Mouse (Mus musculus): Measurements from ENCODE around the gene Ksr2. TPM values are rescaled to one million over a fixed set of nuclear protein-coding genes. Genes with fewer than 3 reads are reported as not detected.

Ksr2 gene
- total and polyA plus RNA-seq, 3 experiments: 0.05 TPM; not detected in 2

- H3K4me1 ChIP-seq (ENCODE audit: insufficient read depth, low read depth, low read length): no peaks in the 10 kb centered on the region
- no peak overlapping the region for H3K4me3 ChIP-seq (ENCODE audit: low read depth, low read length)
- H3K9me3 ChIP-seq (replicated peaks): peaks cover 80% of the 10 kb centered on the region
- no peaks in the 10 kb centered on the region for H3K36me3 ChIP-seq (replicated peaks)
- no peaks in the 10 kb centered on the region for H3K27me3 ChIP-seq (ENCODE audit: insufficient read depth, low read length)
- no peak for TF ChIP-seq GATA2 (IDR thresholded peaks at IDR 0.05; ENCODE audit: borderline replicate concordance, low read depth, low read length)
- TF ChIP-seq POLR2AphosphoS5 (IDR thresholded peaks at IDR 0.05; ENCODE audit: insufficient replicate concordance, low read depth, low read length): no peak
- TF ChIP-seq CTCF (IDR thresholded peaks at IDR 0.05; ENCODE audit: low read depth, low read length): no peak
- no peak for TF ChIP-seq TAL1 (conservative IDR thresholded peaks at IDR 0.05; ENCODE audit: low read depth, low read length)
- no peak for TF ChIP-seq GATA1 (IDR thresholded peaks at IDR 0.05; ENCODE audit: borderline replicate concordance, low read length)
- ATAC-seq (ENCODE audit: extremely low read depth, insufficient number of reproducible peaks, low FRiP score, poor library complexity, severe bottlenecking) (no peak), DNase-seq (ENCODE audit: low spot score) (no peak)
Observed at GRCm38 (mm10) chr5:117516597-117516996, 102.8 kb downstream of the Ksr2 start.

- no peaks in the 10 kb centered on the region for H3K36me3 ChIP-seq (replicated peaks)
- peaks cover 72% of the 10 kb centered on the region for H3K9me3 ChIP-seq (replicated peaks)
- DNase-seq (ENCODE audit: low spot score) (no peak), ATAC-seq (ENCODE audit: extremely low read depth, insufficient number of reproducible peaks, low FRiP score, poor library complexity, severe bottlenecking) (no peak)
- no peak for TF ChIP-seq POLR2AphosphoS5 (IDR thresholded peaks at IDR 0.05; ENCODE audit: insufficient replicate concordance, low read depth, low read length)
- TF ChIP-seq TAL1 (conservative IDR thresholded peaks at IDR 0.05; ENCODE audit: low read depth, low read length): no peak
- no peak for TF ChIP-seq CTCF (IDR thresholded peaks at IDR 0.05; ENCODE audit: low read depth, low read length)
- no peak for TF ChIP-seq GATA2 (IDR thresholded peaks at IDR 0.05; ENCODE audit: borderline replicate concordance, low read depth, low read length)
- no peak for TF ChIP-seq GATA1 (IDR thresholded peaks at IDR 0.05; ENCODE audit: borderline replicate concordance, low read length)
- no peaks in the 10 kb centered on the region for H3K4me1 ChIP-seq (ENCODE audit: insufficient read depth, low read depth, low read length)
- no peak overlapping the region for H3K4me3 ChIP-seq (ENCODE audit: low read depth, low read length)
- H3K27me3 ChIP-seq (ENCODE audit: insufficient read depth, low read length): no peaks in the 10 kb centered on the region
Observed at GRCm38 (mm10) chr5:117519858-117520495, 106.2 kb downstream of the Ksr2 start.

- Histone ChIP-seq H3K9me3 (replicated peaks) (peaks cover 76% of the 10 kb centered on the region), H3K4me3 (ENCODE audit: low read depth, low read length) (no peak overlapping the region), H3K27me3 (ENCODE audit: insufficient read depth, low read length) (no peaks in the 10 kb centered on the region), H3K36me3 (replicated peaks) (no peaks in the 10 kb centered on the region), H3K4me1 (ENCODE audit: insufficient read depth, low read depth, low read length) (no peaks in the 10 kb centered on the region)
- no peak for ATAC-seq (ENCODE audit: extremely low read depth, insufficient number of reproducible peaks, low FRiP score, poor library complexity, severe bottlenecking)
- DNase-seq (ENCODE audit: low spot score): no peak
- TF ChIP-seq GATA1 (IDR thresholded peaks at IDR 0.05; ENCODE audit: borderline replicate concordance, low read length) (no peak), CTCF (IDR thresholded peaks at IDR 0.05; ENCODE audit: low read depth, low read length) (no peak), POLR2AphosphoS5 (IDR thresholded peaks at IDR 0.05; ENCODE audit: insufficient replicate concordance, low read depth, low read length) (no peak), GATA2 (IDR thresholded peaks at IDR 0.05; ENCODE audit: borderline replicate concordance, low read depth, low read length) (no peak), TAL1 (conservative IDR thresholded peaks at IDR 0.05; ENCODE audit: low read depth, low read length) (no peak)
Observed at GRCm38 (mm10) chr5:117521156-117521555, 107.4 kb downstream of the Ksr2 start.

GRCm38 (mm10) chr5:117521701-117522100 lies 107.9 kb downstream of the Ksr2 start:
- Histone ChIP-seq H3K36me3 (replicated peaks) (no peaks in the 10 kb centered on the region), H3K27me3 (ENCODE audit: insufficient read depth, low read length) (no peaks in the 10 kb centered on the region), H3K9me3 (replicated peaks) (peaks cover 74% of the 10 kb centered on the region), H3K4me1 (ENCODE audit: insufficient read depth, low read depth, low read length) (no peaks in the 10 kb centered on the region), H3K4me3 (ENCODE audit: low read depth, low read length) (no peak overlapping the region)
- TF ChIP-seq GATA1 (IDR thresholded peaks at IDR 0.05; ENCODE audit: borderline replicate concordance, low read length) (no peak), POLR2AphosphoS5 (IDR thresholded peaks at IDR 0.05; ENCODE audit: insufficient replicate concordance, low read depth, low read length) (no peak), TAL1 (conservative IDR thresholded peaks at IDR 0.05; ENCODE audit: low read depth, low read length) (no peak), CTCF (IDR thresholded peaks at IDR 0.05; ENCODE audit: low read depth, low read length) (no peak), GATA2 (IDR thresholded peaks at IDR 0.05; ENCODE audit: borderline replicate concordance, low read depth, low read length) (no peak)
- DNase-seq (ENCODE audit: low spot score): no peak
- no peak for ATAC-seq (ENCODE audit: extremely low read depth, insufficient number of reproducible peaks, low FRiP score, poor library complexity, severe bottlenecking)

GRCm38 (mm10) chr5:117522471-117522870 lies 108.7 kb downstream of the Ksr2 start:
- ATAC-seq (ENCODE audit: extremely low read depth, insufficient number of reproducible peaks, low FRiP score, poor library complexity, severe bottlenecking): no peak
- no peak for DNase-seq (ENCODE audit: low spot score)
- H3K9me3 ChIP-seq (replicated peaks): peaks cover 75% of the 10 kb centered on the region
- H3K27me3 ChIP-seq (ENCODE audit: insufficient read depth, low read length): no peaks in the 10 kb centered on the region
- H3K36me3 ChIP-seq (replicated peaks): no peaks in the 10 kb centered on the region
- no peak overlapping the region for H3K4me3 ChIP-seq (ENCODE audit: low read depth, low read length)
- no peaks in the 10 kb centered on the region for H3K4me1 ChIP-seq (ENCODE audit: insufficient read depth, low read depth, low read length)
- TF ChIP-seq CTCF (IDR thresholded peaks at IDR 0.05; ENCODE audit: low read depth, low read length): no peak
- no peak for TF ChIP-seq TAL1 (conservative IDR thresholded peaks at IDR 0.05; ENCODE audit: low read depth, low read length)
- no peak for TF ChIP-seq GATA1 (IDR thresholded peaks at IDR 0.05; ENCODE audit: borderline replicate concordance, low read length)
- no peak for TF ChIP-seq GATA2 (IDR thresholded peaks at IDR 0.05; ENCODE audit: borderline replicate concordance, low read depth, low read length)
- TF ChIP-seq POLR2AphosphoS5 (IDR thresholded peaks at IDR 0.05; ENCODE audit: insufficient replicate concordance, low read depth, low read length): no peak

GRCm38 (mm10) chr5:117523010-117523409 lies 109.2 kb downstream of the Ksr2 start:
- Histone ChIP-seq H3K4me3 (ENCODE audit: low read depth, low read length) (no peak overlapping the region), H3K27me3 (ENCODE audit: insufficient read depth, low read length) (no peaks in the 10 kb centered on the region), H3K4me1 (ENCODE audit: insufficient read depth, low read depth, low read length) (no peaks in the 10 kb centered on the region), H3K9me3 (replicated peaks) (peaks cover 75% of the 10 kb centered on the region), H3K36me3 (replicated peaks) (no peaks in the 10 kb centered on the region)
- DNase-seq (ENCODE audit: low spot score): no peak
- TF ChIP-seq CTCF (IDR thresholded peaks at IDR 0.05; ENCODE audit: low read depth, low read length) (no peak), POLR2AphosphoS5 (IDR thresholded peaks at IDR 0.05; ENCODE audit: insufficient replicate concordance, low read depth, low read length) (no peak), TAL1 (conservative IDR thresholded peaks at IDR 0.05; ENCODE audit: low read depth, low read length) (no peak), GATA2 (IDR thresholded peaks at IDR 0.05; ENCODE audit: borderline replicate concordance, low read depth, low read length) (no peak), GATA1 (IDR thresholded peaks at IDR 0.05; ENCODE audit: borderline replicate concordance, low read length) (no peak)
- no peak for ATAC-seq (ENCODE audit: extremely low read depth, insufficient number of reproducible peaks, low FRiP score, poor library complexity, severe bottlenecking)

Data from G1E (cell line).